Mouse (Mus musculus) spleen, adult 2 months (tissue): ENCODE measurements around the gene Ankrd23.

Experiments used
- CTCF ChIP-seq: fragments of 200-500 bp; IDR thresholded peaks from 2 replicates; pipeline ENCODE4 v1.5.1; 2011; ENCODE audit warnings: mild to moderate bottlenecking, inconsistent platforms; ENCODE audit not compliant: insufficient read depth, insufficient read length, insufficient replicate concordance; ENCODE audit errors: extremely low read depth
- POLR2A ChIP-seq: fragments of 200-500 bp; IDR thresholded peaks from 2 replicates; pipeline ENCODE4 v1.6.1; 2011; ENCODE audit warnings: low read depth, low read length, inconsistent platforms

- no peak for TF ChIP-seq POLR2A
- TF ChIP-seq CTCF = no peak
These were observed 22.6 kb upstream of the Ankrd23 start for GRCm38 (mm10) chr1:36559256-36559655.
